Mouse (Mus musculus): ENCODE measurements at regions not wholly inside any gene's neighbourhood (a gene's known extent, or its start where the extent isn't known, plus 50 kb on each side); places are given as distances from the start of the nearest gene placed in this dataset.
A peak's percentile ranks its signal among the peaks of the same experiment; 100 is the strongest.

DNA sequence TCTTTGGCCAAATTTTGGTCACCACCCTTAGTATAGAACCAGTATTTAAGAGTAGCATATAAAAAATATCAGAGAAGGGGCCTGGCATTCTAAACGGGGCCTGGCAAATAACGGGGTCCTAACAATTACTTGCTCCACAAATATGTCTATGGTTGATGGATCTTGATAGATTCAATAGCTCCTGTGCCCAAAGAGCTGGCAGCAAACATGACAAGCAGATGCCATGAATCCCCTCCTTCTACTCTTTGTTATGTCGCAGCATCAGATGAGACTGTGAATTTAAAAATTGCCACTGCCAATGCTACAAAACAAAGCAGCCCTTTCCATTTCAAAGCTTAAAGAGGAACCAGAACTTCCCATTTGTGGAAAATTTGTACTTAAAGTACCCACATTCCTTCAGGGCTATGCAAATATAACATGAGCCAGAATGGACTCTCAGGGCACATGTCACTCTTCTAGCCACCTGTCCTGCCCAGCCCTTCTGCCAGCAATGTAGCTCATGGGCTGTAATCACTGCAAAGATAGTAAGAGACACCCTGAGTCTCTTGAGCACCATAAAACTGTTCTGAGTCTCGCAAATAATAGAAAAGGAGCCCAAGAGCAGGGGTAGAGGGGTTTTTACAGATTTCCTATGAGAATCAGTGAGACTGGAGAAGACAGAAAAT is 342.4 kb upstream of the Kirrel3 start:
- DNase-seq (ENCODE audit: low spot score): no peak

DNA sequence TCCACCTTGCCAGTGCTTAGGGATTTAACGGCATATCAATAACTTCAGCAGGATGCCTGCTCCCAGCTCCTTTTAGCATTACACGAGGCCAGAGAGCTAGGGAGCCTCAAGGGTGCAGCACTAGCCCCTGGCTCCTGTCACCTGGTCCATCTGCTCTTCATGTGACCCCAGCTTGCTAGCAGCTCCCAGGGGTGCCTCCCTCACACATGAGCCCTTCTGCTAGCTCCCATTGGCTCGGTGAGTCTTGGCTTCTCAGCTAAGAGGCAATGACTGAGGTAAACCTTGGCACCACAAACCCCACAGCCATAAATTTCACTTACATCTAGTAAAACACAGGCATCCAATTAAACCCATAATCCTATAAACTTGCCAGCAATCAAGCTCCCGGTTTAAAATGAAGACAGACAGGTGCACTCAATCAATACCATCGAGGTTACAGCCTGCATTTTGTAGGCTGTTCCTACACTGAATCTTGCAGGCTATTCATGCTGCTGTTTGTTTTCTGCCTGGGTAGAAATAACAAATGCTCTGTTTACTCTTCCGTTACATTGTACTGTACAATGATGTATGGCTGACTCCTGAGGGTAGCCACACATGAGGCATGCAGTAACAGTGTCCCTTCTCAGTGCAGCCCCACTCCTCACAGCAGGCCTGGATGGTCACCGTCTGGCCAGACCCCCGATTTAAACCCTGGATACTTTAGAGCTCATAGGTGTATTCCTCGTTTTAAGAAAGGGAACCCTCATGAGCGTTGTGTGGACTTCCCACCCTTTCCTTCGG is 330.3 kb upstream of the Kirrel3 start:
- peak; percentile 36 for DNase-seq (ENCODE audit: low spot score)

DNA sequence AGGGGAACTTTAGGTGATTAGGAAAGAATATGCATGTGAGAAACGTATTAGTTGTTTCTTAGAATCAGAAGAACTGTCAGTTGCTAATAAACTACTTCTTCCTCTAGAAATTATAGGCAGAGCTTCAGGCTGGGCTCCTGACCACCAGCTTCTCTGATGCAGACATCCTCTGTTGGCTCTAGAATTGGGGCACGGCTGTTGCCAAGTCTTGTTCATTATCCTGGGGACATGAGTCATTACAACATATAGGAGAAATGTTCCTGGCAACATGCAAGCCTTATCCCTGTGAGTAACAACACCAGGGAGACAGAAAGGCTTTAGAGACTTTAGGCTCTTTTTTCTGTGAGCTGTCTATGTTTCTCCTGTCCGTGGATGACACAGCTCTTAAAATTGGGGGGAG is 329.1 kb upstream of the Kirrel3 start:
- DNase-seq (ENCODE audit: low spot score): no peak

DNA sequence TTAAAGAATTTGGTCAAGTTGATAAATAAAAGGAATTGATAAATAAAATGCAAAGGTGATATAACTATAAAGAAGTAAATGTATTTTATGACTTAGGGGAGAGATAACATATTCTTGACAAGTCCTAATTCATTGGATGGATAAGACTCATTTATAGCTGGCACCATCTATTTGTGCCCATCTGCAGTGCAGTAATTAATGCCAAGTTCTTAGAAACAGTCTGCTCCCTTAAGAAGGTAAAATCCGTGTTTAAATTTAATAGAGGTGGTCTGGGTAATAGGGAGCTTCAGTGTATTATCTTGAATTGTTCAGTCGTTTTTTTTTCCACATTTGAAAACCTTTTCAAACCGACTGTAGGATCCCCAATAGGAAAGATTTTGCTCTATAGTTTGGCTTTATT is 324.6 kb upstream of the Kirrel3 start:
- DNase-seq (ENCODE audit: low spot score): no peak

DNA sequence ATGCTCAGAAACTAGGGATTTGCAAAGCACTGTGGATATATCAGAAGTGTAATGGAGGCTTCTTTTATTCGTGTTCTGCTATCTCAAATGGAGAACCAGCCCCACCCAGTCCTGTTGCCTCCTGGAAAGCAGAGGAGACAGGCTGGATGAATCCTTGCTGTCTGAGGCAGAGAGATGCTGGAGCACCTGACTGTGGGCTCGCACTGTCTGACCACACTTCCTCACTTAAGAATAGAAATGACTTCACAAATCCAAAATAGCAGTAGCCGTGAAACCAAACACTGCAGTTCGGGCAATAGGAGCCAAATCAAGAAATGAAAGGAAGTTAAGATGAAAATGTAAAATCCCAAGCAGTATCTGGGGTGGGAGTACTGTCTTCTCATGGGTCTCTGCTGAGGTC is 299.4 kb upstream of the Kirrel3 start:
- no peak for DNase-seq (ENCODE audit: low spot score)

DNA sequence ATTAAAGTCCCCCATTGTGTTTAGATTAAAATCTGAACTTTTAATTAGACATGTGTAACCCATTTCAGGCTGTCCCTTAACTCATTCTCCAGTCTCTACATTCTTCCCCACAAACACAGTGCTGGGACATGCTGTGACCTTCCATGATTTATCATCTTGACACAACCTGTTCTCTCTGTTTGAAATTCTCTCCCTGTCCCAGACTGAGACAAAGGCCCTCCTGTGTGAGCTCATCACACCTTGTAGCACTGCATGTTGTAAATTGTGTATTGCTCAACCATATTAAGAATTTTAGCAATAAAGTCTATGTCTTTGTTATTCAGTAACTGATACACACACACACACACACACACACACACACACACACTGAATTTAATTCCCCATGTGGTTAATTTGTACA is 293.2 kb upstream of the Kirrel3 start:
- no peak for DNase-seq (ENCODE audit: low spot score)

DNA sequence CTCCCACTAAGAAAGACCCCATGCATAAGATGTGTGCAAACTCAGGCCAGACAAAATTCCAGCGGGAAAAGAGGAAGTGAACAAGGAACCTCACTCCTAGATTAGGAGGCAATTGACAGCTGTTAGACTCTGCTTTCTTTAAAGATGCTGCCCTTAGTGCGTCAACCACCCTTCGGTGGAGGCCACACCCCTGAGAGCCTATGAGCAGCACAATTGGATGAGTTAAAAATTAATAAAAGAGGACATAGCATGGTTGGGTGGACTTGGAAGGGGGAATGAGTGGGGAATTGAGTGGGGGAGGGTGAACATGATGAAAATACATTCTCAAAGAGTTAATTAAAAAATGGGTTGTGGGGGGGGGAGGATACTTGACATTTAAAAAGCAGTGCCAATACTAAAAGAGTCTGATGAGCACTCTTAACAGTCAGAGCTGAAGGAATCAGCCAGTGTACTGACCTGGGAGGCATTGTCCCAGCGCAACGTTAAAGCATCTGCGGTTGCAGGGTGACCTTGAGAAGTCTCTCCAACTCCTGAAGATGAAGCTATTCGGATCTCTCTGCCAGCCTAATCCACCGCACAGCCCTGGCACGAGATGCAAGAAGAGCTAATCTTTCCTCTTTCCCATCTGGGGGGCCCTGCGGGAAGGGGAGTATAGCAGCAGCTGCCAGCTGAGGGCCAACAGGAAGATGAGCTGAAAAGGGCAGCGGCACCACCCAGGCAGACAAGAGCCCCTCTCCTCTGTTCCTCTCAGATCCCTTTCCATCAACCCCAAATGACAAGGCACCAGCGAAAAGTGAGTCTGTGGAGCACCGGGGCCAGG is 283.4 kb upstream of the Kirrel3 start:
- peak; percentile 34 for DNase-seq (ENCODE audit: low spot score)

DNA sequence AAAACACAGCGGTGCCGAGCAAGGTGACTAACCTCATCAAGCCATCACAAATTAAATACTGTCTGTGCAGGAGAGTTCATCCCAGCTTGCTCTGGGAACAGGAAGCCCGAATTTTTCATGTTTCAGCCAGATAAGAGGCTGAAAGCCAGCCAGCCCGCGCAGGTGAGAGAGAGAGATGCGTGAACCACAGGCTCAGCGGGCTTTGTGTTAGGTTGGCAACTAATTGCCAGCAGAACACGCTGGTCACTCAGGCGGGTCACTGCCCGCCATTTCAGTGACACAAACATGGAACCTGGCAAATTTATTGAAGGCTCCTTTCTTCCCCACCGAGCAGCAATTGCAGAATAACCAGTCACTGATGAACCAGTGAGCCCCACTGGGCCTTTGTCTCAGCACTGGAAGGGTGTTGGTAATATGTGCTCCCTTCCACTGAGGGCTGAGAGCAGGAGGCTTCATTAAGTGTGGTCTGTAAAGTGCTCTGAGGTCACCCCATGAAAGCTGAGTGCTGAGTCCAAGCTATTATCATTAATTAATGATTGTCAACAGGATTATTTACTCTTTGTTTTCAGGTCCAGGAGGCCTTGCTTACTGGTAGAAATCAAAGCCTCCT is 282.6 kb upstream of the Kirrel3 start:
- peak; percentile 45 for DNase-seq (ENCODE audit: low spot score)

DNA sequence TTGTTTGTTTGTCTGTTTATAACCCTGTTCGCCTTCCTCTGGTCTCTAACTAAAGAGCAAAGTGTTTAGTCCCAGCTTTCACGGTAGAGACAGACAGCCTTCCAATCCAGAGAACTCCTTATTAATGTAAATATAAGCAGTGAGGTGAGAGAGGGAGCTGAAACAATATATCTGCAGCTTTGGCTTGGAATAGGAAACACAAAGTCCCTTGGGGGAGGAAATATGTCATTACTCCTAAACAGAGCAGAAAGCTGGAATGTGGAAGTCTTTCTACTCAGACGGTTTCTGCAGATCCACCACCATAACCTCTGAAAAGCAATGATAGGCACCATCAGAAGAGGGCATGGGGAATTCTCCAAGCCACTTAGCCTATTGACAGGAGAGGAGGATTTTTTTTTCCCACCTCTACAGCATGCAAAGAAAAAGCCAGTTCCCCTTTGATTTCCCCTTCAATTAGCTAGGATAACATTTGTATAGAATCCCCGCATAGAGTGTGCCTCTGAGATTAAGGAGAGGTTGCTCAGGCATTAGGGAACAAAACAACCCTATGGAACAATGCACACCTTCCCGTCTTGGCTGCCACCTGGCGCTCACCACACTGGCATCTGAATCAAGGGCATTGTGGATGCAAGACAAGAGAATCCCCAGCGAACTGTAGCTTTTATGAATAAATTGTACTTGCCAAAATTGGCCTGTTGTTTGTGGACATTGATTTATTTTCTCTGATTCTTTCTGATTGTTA is 281.9 kb upstream of the Kirrel3 start:
- peak; percentile 29 for DNase-seq (ENCODE audit: low spot score)

DNA sequence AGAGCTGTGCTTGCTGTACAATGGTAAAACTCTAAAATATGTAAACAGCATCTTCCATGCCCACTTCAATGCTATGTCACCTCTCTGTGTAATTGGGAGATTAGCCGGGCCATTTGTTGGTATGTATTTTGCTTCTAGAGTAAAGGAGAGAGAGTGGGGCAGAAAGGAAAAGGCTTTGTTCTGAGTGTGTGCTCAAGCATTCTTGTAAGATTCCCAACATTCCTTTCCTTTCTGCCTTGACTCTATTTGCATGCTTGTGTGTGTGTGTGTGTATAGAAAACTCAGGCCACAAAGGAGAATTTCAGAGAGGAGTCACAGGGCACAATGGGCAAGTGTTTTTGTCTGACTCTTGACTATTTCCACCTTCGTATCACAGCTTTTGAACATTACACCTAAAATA is 281.2 kb upstream of the Kirrel3 start:
- peak; percentile 19 for DNase-seq (ENCODE audit: low spot score)

DNA sequence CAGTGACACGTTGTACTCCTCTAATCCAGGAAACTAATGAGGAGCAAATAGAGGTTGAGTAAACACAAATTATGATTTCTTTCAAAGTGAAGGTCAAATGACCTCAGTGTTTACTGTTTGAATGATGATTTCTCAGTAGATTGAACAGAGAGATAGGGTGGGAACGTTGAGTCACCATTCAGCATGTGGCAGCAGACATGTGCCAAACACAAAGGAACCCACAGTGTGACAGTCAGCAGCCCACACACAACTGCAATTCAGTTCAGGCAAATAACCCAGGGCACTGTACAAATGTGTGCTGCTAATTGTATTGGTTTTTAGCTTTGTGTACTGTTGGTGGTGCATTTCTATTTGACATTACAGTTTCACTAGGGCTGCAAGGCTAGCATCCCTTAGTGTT is 254.1 kb upstream of the Kirrel3 start:
- no peak for DNase-seq (ENCODE audit: low spot score)

DNA sequence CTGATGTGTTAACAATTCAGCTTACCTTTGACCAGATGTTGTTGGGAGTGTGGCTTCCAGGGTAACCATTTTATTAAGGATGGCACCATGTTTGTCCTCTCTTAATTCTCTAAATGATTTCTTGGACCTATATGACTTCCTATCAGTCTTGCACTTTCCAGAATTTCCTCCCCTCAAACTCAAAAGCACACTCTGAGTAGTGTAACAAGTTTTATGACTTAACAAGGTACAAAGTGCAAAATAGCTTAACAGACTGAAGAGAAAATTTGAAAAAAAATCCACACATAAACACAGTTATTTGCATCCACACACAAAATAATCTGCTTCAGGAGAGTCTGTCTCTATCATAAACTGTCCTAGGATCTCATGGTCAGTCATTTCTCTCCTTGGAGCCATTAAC is 251.0 kb upstream of the Kirrel3 start:
- no peak for DNase-seq (ENCODE audit: low spot score)

DNA sequence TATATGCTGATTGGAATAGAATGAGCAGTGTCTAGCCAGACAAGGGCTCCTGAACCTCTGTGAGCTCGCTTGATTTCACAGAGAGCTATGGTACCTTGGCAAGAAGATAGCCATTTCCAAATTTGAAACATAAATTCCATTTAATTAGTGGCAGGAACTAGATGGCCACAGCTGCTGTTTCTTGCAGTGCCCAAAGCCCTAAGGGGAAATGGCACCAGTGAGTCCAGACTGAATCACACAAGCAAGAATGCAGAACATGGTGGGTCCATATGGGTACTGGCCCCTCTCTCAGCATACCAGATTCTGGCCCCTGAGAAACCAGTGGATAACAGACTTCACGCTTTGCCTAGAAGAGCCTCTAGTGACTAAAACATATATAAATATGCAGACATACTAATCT is 246.2 kb upstream of the Kirrel3 start:
- no peak for DNase-seq (ENCODE audit: low spot score)

DNA sequence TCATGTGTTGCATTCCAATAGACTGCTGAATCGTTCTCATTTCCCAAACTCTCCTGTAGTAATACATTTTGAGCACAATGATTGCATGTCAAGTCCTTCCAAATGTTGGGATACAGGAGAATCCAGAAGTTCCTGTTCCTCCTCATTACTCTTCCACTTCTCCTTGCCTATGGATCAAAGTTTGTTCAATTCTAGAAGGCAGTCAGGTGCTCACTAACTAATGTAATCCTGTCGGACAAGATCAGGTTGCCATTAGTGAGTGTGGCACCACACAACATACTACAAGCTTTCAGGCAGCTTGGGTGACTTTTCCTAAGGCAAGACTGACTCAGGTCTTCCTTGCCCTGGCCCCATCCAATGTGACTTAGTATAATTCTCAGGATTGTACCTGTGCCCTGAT is 242.0 kb upstream of the Kirrel3 start:
- no peak for DNase-seq (ENCODE audit: low spot score)

DNA sequence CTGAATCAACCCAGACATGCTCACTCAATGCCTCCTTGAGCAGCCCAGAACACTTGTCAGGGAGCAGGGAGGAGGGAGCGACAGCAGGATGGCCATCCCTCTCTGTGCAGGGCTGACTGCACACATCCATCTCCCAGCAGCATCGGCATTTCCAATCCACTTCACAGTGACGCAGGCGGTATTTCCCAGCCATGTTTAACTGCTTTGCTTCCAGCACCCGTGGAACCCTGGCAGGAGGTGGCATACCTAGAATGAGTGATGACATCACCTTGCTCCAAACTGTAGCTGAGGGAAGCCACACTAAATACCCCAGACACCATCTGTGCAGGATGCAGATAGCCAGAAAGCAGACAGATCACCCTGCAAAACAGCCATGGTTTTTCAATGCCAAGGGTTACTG is 241.1 kb upstream of the Kirrel3 start:
- DNase-seq (ENCODE audit: low spot score): peak; percentile 6

DNA sequence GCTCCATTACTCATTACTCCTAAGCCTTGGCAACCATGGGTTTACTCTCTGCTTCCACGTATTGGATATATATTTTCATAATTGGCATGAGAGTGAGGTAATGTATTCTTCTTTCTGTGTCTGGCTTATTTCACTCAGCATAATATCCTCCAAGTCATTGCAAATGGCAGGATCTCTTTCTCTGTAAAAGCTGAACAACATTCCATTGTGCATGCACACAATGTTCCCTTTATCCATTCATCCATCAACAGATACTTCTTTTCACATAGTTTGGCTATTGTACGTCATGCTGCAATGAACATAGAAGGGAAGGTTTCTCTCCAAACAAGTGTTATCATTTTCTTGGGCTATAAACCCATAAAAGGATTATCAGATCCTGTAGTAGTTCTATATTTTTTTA is 232.9 kb upstream of the Kirrel3 start:
- no peak for DNase-seq (ENCODE audit: low spot score)

DNA sequence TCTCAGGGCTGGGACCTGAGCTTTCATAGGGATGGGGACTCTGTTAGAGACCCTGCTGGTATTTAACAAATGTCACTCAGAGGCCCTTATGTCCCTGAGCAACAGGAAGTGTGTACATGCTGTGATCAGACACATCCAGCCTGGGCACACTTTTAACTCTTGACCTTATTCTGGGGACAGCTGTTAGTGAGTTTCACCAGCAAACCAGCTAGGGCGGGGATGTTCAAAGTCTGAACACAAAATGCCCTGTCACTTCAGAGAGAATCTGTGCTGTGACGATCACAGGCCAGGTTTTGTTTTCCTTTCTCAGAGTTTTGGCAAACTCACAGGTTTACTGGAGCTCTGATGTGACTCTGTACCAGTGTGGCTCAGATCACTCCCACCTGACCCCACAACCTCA is 227.2 kb upstream of the Kirrel3 start:
- DNase-seq (ENCODE audit: low spot score): no peak

DNA sequence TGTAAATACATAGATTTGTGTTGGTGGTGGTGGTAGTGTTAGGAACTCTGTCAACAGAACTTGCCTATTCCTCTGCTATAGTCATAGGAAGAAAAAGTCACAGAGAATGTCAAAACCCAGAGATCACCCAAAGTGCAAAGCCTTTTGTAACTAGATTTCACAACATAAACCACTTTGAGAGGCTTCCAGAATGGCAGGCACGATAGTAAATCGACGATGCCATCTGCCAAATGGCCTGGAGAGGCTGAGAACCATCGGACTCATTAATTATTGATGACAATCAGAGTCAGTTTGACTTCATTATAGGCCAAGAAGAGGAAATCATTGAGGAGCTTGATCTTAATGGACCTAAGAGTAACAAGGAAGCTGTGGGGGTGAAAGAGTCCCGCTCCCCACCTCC is 207.6 kb upstream of the Kirrel3 start:
- peak; percentile 17 for DNase-seq (ENCODE audit: low spot score)

DNA sequence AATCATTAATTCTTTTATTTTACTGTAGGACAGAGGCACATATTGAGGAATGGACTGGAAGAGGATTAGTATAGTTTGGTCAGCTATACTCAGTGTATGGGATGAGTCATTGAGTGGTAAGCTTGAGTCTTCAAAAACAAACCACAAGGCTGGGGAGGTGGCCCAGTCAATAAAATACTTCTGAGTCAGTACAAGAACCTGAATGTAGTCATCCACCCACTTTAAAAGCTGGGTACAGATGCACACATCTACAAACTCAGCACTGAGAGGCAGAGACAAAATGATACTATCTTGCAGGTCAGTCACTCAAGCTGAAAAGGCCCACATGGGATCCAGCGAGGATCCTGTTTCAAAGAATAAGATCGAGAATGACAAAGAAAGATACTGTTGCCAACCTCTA is 206.3 kb upstream of the Kirrel3 start:
- no peak for DNase-seq (ENCODE audit: low spot score)

DNA sequence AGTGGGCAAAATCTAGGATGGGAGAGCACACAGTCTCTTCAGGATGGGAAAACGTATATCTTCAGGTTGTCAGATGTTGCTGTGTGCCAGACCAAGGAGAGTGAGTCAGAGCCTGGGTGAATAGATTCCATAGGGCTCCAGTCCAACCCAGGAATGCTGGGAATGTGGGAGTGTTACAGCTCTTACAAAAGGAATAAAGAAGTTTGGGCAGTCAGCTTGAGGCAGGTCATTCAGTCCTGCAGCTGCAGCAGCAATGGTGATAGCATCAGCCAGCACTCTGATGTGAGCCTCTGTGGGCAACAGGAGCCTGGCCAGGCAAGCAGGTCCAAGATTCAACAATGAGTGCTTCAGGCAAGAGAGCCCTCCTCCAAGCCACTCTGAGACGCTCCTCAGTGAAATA is 205.8 kb upstream of the Kirrel3 start:
- peak; percentile 19 for DNase-seq (ENCODE audit: low spot score)

DNA sequence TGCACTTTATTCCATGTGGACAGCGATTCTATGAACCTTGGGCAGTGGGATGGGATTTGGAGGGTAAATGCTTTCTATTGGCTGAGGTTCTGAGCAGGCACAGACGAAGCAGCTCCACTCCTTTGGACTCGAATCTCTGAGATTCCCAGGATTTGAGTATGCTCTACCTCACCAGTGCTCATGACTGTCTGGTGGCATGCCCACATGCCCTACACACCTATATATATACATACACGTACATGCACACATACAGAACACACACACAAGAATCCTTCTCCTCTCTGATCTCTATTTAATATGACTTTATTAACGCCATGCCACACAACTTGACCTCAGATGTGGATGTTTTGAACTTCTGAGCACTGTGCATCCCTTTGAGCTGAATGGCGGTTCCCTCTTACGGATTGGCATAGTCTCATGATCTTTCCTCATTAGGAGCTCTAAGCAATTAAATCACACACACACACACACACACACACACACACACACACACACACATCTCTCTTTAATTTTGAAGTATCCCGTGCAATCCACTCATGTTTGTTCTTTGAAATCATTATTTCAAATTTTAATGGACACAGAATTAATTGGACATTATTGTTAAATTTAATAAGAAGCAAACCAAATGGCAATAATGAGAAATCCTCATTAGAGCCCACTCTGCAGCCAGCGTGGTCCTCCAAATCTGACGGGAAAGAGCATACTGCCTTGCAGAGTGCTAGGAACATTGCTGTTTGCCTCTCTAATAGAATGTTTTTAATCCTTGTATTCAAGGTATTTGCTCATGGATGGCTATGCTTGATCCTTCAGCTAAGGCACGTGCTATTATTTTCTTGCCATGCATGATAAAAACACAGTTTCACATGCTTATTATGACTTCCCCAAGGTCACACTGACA is 205.1 kb upstream of the Kirrel3 start:
- DNase-seq (ENCODE audit: low spot score): peak; percentile 18
